Mouse (Mus musculus): ENCODE measurements at regions not wholly inside any gene's neighbourhood (a gene's known extent, or its start where the extent isn't known, plus 50 kb on each side); places are given as distances from the start of the nearest gene placed in this dataset.
A peak's percentile ranks its signal among the peaks of the same experiment; 100 is the strongest.

DNA sequence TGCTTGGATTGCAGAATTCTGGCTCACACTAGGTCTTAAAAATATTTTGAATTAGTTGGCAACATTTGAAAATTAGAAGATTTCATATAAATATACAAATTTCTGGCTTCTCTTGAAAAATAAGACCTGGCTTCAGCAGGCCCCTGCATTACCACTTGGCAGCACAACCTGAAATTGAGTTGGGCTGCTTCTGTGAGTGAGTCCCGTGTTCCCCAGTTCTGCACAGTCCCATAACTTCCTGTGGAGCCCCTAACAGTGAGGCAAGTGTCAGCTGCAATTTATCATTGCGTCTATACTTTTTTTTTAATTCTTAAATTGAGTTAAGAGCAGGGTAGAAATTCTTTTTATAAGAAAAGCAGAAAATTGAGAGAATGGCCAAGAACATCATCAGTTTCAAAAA is 164.8 kb downstream of the En1 start:
- DNase-seq (no peak), ATAC-seq (ENCODE audit: low FRiP score, low TSS enrichment) (no peak)
- Histone ChIP-seq H3K27me3 (ENCODE audit: control insufficient read depth, insufficient read depth, low read length) (no peaks in the 10 kb centered on the region), H3K36me3 (ENCODE audit: control insufficient read depth, insufficient read depth, low read length) (no peaks in the 10 kb centered on the region), H3K9me3 (ENCODE audit: control insufficient read depth, low read length) (no peaks in the 10 kb centered on the region), H3K9ac (replicated peaks; ENCODE audit: low read length) (no peak overlapping the region), H3K4me2 (ENCODE audit: low read length) (no peak overlapping the region), H3K4me1 (ENCODE audit: control insufficient read depth, insufficient read depth, low read length) (no peaks in the 10 kb centered on the region), H3K4me3 (replicated peaks; ENCODE audit: low read depth, low read length) (no peak overlapping the region), H3K27ac (replicated peaks; ENCODE audit: low read depth, low read length) (no peak overlapping the region)
- WGBS = 90% methylated on average over 2 of the region's 2 CpGs

GRCm38 (mm10) chr1:120771269-120771668 is 169.1 kb downstream of the En1 start:
- Histone ChIP-seq H3K9me3 (ENCODE audit: control insufficient read depth, low read length) (no peaks in the 10 kb centered on the region; the same call in 1 of the 2 replicates), H3K4me3 (replicated peaks; ENCODE audit: low read depth, low read length) (no peak overlapping the region), H3K27me3 (ENCODE audit: control insufficient read depth, insufficient read depth, low read length) (no peaks in the 10 kb centered on the region), H3K36me3 (ENCODE audit: control insufficient read depth, insufficient read depth, low read length) (no peaks in the 10 kb centered on the region), H3K4me2 (ENCODE audit: low read length) (no peak overlapping the region), H3K9ac (replicated peaks; ENCODE audit: low read length) (no peak overlapping the region), H3K27ac (replicated peaks; ENCODE audit: low read depth, low read length) (no peak overlapping the region), H3K4me1 (ENCODE audit: control insufficient read depth, insufficient read depth, low read length) (no peaks in the 10 kb centered on the region)
- no peak for DNase-seq
- WGBS = 70% methylated on average over 2 of the region's 2 CpGs
- no peak for ATAC-seq (ENCODE audit: low FRiP score, low TSS enrichment)

DNA sequence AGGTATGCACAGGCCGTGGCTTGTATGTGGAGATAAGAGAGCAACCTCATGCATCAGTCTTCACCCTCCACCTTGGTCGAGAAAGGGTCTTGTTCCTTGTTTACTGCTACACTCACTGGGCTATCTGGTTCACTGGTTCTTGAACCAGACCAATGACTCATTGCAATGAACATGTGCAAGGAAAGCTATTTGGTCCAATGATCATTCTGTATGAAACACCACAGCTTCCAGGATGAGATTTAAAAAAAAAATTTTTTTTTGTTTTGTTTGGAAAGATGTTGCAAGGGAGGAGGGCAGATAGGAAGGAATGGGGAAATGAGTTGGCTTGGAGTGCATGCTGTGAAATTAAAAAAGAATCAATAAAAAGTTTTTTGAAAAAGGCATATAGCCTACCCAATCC is 174.7 kb downstream of the En1 start:
- ATAC-seq (ENCODE audit: low FRiP score, low TSS enrichment) (no peak), DNase-seq (no peak)
- no peaks in the 10 kb centered on the region for H3K4me1 ChIP-seq (ENCODE audit: control insufficient read depth, insufficient read depth, low read length)
- H3K36me3 ChIP-seq (ENCODE audit: control insufficient read depth, insufficient read depth, low read length) = no peaks in the 10 kb centered on the region
- no peak overlapping the region for H3K4me2 ChIP-seq (ENCODE audit: low read length)
- H3K27ac ChIP-seq (replicated peaks; ENCODE audit: low read depth, low read length) = no peak overlapping the region
- no peaks in the 10 kb centered on the region; the same call in 1 of the 2 replicates for H3K9me3 ChIP-seq (ENCODE audit: control insufficient read depth, low read length)
- WGBS = 79% methylated on average over 2 of the region's 2 CpGs
- H3K27me3 ChIP-seq (ENCODE audit: control insufficient read depth, insufficient read depth, low read length) = no peaks in the 10 kb centered on the region
- no peak overlapping the region for H3K4me3 ChIP-seq (replicated peaks; ENCODE audit: low read depth, low read length)
- H3K9ac ChIP-seq (replicated peaks; ENCODE audit: low read length) = no peak overlapping the region

GRCm38 (mm10) chr1:120777468-120777867 is 175.2 kb downstream of the En1 start:
- Histone ChIP-seq H3K4me1 (ENCODE audit: control insufficient read depth, insufficient read depth, low read length) (no peaks in the 10 kb centered on the region), H3K4me3 (replicated peaks; ENCODE audit: low read depth, low read length) (no peak overlapping the region), H3K4me2 (ENCODE audit: low read length) (no peak overlapping the region), H3K9ac (replicated peaks; ENCODE audit: low read length) (no peak overlapping the region), H3K36me3 (ENCODE audit: control insufficient read depth, insufficient read depth, low read length) (no peaks in the 10 kb centered on the region), H3K9me3 (ENCODE audit: control insufficient read depth, low read length) (no peaks in the 10 kb centered on the region; the same call in 1 of the 2 replicates), H3K27ac (replicated peaks; ENCODE audit: low read depth, low read length) (no peak overlapping the region), H3K27me3 (ENCODE audit: control insufficient read depth, insufficient read depth, low read length) (no peaks in the 10 kb centered on the region)
- ATAC-seq (ENCODE audit: low FRiP score, low TSS enrichment) = no peak
- 89% methylated on average over 2 of the region's 2 CpGs for WGBS
- DNase-seq = no peak

DNA sequence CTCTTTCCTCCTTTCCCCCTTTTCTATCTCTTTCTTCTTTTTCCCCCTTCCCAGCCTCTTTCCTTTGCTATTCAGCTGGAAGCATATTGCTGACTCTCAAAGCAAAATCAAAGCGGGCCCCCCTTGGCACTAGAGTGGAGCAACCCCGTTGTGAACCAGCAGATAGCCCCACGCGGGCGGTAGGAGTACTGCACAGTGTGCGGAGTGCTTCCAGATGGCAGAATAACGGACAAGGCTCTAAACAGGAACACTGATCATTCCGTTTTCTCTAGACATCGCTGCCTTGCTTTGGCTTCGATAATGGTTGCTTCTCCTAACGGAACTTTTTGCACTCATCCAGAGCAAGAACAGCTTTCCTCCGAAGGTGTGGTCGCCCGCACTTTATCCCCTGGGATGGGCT is 193.0 kb downstream of the En1 start:
- no peaks in the 10 kb centered on the region for H3K27me3 ChIP-seq (ENCODE audit: control insufficient read depth, insufficient read depth, low read length)
- no peaks in the 10 kb centered on the region for H3K36me3 ChIP-seq (ENCODE audit: control insufficient read depth, insufficient read depth, low read length)
- ATAC-seq (ENCODE audit: low FRiP score, low TSS enrichment) (no peak), DNase-seq (peak; percentile 30)
- H3K27ac ChIP-seq (replicated peaks; ENCODE audit: low read depth, low read length) = no peak overlapping the region
- H3K4me3 ChIP-seq (replicated peaks; ENCODE audit: low read depth, low read length) = no peak overlapping the region
- WGBS = 77% methylated on average over 14 of the region's 14 CpGs
- no peak overlapping the region for H3K9ac ChIP-seq (replicated peaks; ENCODE audit: low read length)
- no peaks in the 10 kb centered on the region for H3K9me3 ChIP-seq (ENCODE audit: control insufficient read depth, low read length)
- no peak overlapping the region for H3K4me2 ChIP-seq (ENCODE audit: low read length)
- no peaks in the 10 kb centered on the region for H3K4me1 ChIP-seq (ENCODE audit: control insufficient read depth, insufficient read depth, low read length)

GRCm38 (mm10) chr1:120801248-120801979 is 199.2 kb downstream of the En1 start:
- peak overlapping the region; percentile 38; the same call in 1 of the 2 replicates for H3K27ac ChIP-seq (replicated peaks; ENCODE audit: low read depth, low read length)
- DNase-seq (peak; percentile 51), ATAC-seq (ENCODE audit: low FRiP score, low TSS enrichment) (no peak)

DNA sequence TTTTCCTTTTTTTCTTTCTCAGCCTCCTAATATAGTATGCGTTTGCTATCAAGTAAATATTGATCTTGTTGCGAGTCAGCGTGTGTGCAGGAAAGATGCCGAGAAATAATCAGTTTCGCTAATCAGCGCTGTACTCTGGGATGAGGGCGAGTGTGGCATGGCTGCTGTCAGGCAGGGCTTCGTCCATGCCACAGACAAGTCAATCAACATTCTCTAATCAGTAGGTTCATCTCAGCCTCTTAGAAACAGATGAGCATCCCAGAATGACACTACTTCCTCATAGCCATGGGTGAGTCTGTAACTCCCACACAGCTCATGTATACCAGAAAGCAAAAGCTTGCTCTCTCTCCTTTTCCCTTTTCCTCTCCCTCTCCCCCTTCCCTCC is 199.8 kb downstream of the En1 start:
- Histone ChIP-seq H3K4me3 (replicated peaks; ENCODE audit: low read depth, low read length) (no peak overlapping the region), H3K9ac (replicated peaks; ENCODE audit: low read length) (no peak overlapping the region; the same call in 1 of the 2 replicates), H3K27ac (replicated peaks; ENCODE audit: low read depth, low read length) (no peak overlapping the region), H3K9me3 (ENCODE audit: control insufficient read depth, low read length) (no peaks in the 10 kb centered on the region), H3K4me2 (ENCODE audit: low read length) (peak overlapping the region; percentile 33), H3K4me1 (ENCODE audit: control insufficient read depth, insufficient read depth, low read length) (peaks cover 11% of the 10 kb centered on the region; the same call in 1 of the 2 replicates), H3K36me3 (ENCODE audit: control insufficient read depth, insufficient read depth, low read length) (no peaks in the 10 kb centered on the region), H3K27me3 (ENCODE audit: control insufficient read depth, insufficient read depth, low read length) (no peaks in the 10 kb centered on the region)
- DNase-seq (no peak), ATAC-seq (ENCODE audit: low FRiP score, low TSS enrichment) (no peak)
- WGBS = 44% methylated on average over 8 of the region's 8 CpGs

More at GRCm38 (mm10) chr1:120801248-120801979, 199.2 kb downstream of the En1 start:
- Histone ChIP-seq H3K4me1 (ENCODE audit: control insufficient read depth, insufficient read depth, low read length) (peaks cover 11% of the 10 kb centered on the region; the same call in 1 of the 2 replicates), H3K36me3 (ENCODE audit: control insufficient read depth, insufficient read depth, low read length) (no peaks in the 10 kb centered on the region), H3K4me2 (ENCODE audit: low read length) (peak overlapping the region; percentile 33), H3K9me3 (ENCODE audit: control insufficient read depth, low read length) (no peaks in the 10 kb centered on the region), H3K9ac (replicated peaks; ENCODE audit: low read length) (no peak overlapping the region; the same call in 1 of the 2 replicates), H3K27me3 (ENCODE audit: control insufficient read depth, insufficient read depth, low read length) (no peaks in the 10 kb centered on the region), H3K4me3 (replicated peaks; ENCODE audit: low read depth, low read length) (no peak overlapping the region)
- 6% methylated on average over 5 of the region's 5 CpGs for WGBS

DNA sequence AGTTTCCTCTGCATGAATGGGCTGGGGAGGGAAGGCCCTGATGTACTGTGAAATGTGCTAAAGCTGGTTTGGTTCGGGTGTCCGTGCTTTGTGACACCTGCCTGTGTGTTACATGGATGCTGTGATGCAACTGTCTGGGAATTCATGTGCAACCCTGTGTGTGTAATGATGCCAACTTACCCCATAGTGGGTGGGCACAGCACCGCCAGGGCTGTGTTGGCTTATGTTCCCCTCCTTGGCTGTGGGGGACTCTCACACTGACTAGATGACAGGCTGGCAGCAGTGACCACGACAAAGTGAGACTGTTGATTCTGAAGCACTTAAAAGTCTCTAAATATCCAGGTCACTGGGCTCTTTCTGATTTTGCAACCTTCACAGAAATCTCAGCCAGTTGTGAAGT is 212.2 kb downstream of the En1 start:
- DNase-seq (no peak), ATAC-seq (ENCODE audit: low FRiP score, low TSS enrichment) (no peak)
- Histone ChIP-seq H3K4me2 (ENCODE audit: low read length) (no peak overlapping the region), H3K36me3 (ENCODE audit: control insufficient read depth, insufficient read depth, low read length) (no peaks in the 10 kb centered on the region), H3K4me1 (ENCODE audit: control insufficient read depth, insufficient read depth, low read length) (no peaks in the 10 kb centered on the region), H3K27me3 (ENCODE audit: control insufficient read depth, insufficient read depth, low read length) (no peaks in the 10 kb centered on the region), H3K9me3 (ENCODE audit: control insufficient read depth, low read length) (no peaks in the 10 kb centered on the region), H3K9ac (replicated peaks; ENCODE audit: low read length) (no peak overlapping the region), H3K4me3 (replicated peaks; ENCODE audit: low read depth, low read length) (no peak overlapping the region), H3K27ac (replicated peaks; ENCODE audit: low read depth, low read length) (no peak overlapping the region)
- 88% methylated on average over 4 of the region's 4 CpGs for WGBS

DNA sequence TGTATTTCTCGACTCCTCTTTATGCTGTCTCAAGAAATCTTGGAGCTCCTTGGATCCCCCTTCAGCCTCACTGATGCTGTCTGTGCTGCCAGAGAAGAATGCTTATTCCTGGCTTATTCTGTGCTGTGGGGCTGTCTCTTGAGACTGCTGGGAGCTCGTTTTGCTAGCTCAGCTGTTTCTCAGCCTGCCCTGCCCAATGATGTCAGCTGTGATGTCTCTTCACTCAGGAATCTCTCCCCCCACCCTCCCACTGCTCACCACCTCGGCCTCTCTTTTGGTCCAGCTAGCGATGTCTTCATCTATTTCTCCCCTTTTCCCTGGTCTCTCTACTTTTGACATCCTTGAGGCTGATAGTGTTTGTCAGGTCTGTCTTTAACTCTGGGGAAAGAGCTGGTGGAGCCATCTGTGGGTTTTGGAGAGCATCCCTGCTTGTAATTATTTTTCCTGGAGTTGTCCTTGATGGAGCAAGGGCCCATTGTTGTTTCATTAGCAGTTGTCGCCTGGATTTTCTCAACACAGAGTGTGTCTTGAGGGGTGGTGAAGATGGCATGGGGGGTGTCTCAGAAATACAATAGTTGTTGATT is 214.1 kb downstream of the En1 start:
- WGBS = 43% methylated on average over 5 of the region's 5 CpGs
- no peak overlapping the region for H3K9ac ChIP-seq (replicated peaks; ENCODE audit: low read length)
- H3K27ac ChIP-seq (replicated peaks; ENCODE audit: low read depth, low read length) = no peak overlapping the region
- DNase-seq (peak; percentile 29), ATAC-seq (ENCODE audit: low FRiP score, low TSS enrichment) (no peak)
- no peaks in the 10 kb centered on the region for H3K4me1 ChIP-seq (ENCODE audit: control insufficient read depth, insufficient read depth, low read length)
- no peaks in the 10 kb centered on the region for H3K9me3 ChIP-seq (ENCODE audit: control insufficient read depth, low read length)
- no peak overlapping the region for H3K4me2 ChIP-seq (ENCODE audit: low read length)
- no peak overlapping the region for H3K4me3 ChIP-seq (replicated peaks; ENCODE audit: low read depth, low read length)
- H3K27me3 ChIP-seq (ENCODE audit: control insufficient read depth, insufficient read depth, low read length) = no peaks in the 10 kb centered on the region
- no peaks in the 10 kb centered on the region for H3K36me3 ChIP-seq (ENCODE audit: control insufficient read depth, insufficient read depth, low read length)

All from midbrain, embryonic 14.5 days (tissue).